Mouse (Mus musculus) brain, embryonic 18.5 days (tissue): ENCODE results near the gene Areg.

Experiments
- DNase-seq: peaks from one replicate; pipeline ENCODE4 v3.0.0-alpha.2; 2012; ENCODE audit warnings: low read depth, low spot score

Areg gene

DNA sequence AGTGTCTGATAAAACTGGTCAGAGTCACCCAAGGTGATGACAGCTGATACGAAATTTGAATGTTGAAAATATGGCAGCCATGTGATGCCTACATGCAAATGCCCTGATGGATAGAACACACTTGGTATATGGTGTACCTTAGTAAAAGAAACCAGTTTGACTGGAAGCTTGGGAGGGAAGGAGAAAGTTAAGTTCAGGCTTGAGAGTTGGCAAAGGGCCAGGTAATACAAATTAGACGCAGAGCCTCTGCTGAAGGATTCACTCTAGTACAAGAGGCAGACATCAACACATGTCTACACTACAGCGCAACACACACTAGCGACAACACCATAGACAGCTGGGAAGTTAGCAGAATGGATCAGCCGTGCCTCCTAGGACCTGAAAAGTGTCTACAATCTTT lies 27.2 kb downstream of the Areg start:
- no peak for DNase-seq

GRCm38 (mm10) chr5:91176397-91176796 lies 37.0 kb downstream of the Areg start:
- DNase-seq: no peak

DNA sequence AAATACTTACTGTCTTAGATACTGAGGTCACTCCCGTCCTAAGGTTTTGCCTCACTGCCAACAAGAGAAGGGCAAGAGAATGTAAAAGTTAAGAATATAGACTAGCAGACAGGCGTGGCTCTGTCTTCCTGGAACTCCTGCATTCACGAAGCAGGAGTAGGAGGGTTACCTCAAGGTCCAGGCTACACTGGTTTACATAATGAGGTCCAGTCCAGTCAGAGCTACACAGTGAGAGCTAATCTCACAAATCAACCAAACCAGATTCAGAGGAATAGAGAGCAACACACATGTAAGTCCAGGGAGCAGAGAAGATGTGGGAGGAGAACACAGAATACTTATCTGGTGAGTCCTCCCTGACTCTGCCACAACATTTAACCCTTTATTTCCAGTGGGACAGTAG lies 55.2 kb downstream of the Areg start:
- no peak for DNase-seq
